Mouse (Mus musculus) limb, embryonic 14.5 days (tissue): Measurements from ENCODE around the gene Eno3. TPM values are rescaled to one million over a fixed set of nuclear protein-coding genes. Genes with fewer than 3 reads are reported as not detected.
A peak's percentile ranks its signal among the peaks of the same experiment; 100 is the strongest.

Experiments
- ATAC-seq: fragments of 200-750 bp; cut with Nextera tagmentation; 2 replicates; pipeline ENCODE4 v1.8.0; 2017; ENCODE audit warnings: low read depth, moderate number of reproducible peaks, moderate TSS enrichment; ENCODE audit not compliant: low FRiP score
- DNase-seq: peaks from one replicate; pipeline ENCODE4 v3.0.0-alpha.2; 2015; ENCODE audit warnings: low spot score
- H3K27ac ChIP-seq: fragments of 300-500 bp; sonication (generic); replicated peaks from 2 replicates; pipeline ENCODE4 v1.5.1; 2014; ENCODE audit warnings: low read depth, mild to moderate bottlenecking, low read length, moderate library complexity, mixed read lengths
- H3K27me3 ChIP-seq: fragments of 300-500 bp; sonication (generic); 2 replicates; pipeline ENCODE4 v1.6.1; 2014; ENCODE audit warnings: low read length, mixed read lengths; ENCODE audit not compliant: control insufficient read depth, insufficient read depth
- H3K36me3 ChIP-seq: fragments of 300-500 bp; sonication (generic); 2 replicates; pipeline ENCODE4 v1.6.1; 2014; ENCODE audit warnings: mild to moderate bottlenecking, low read length, moderate library complexity, mixed read lengths; ENCODE audit not compliant: control insufficient read depth, insufficient read depth
- H3K4me1 ChIP-seq: fragments of 300-500 bp; sonication (generic); 2 replicates; pipeline ENCODE4 v1.6.1; 2014; ENCODE audit warnings: antibody characterized with exemption, low read length, mixed read lengths; ENCODE audit not compliant: control insufficient read depth, insufficient read depth
- H3K4me2 ChIP-seq: fragments of 300-500 bp; sonication (generic); replicated peaks from 2 replicates; pipeline ENCODE4 v1.6.1; 2014; ENCODE audit warnings: low read depth, mild to moderate bottlenecking, low read length, moderate library complexity; ENCODE audit not compliant: severe bottlenecking
- H3K4me3 ChIP-seq: fragments of 300-500 bp; sonication (generic); replicated peaks from 2 replicates; pipeline ENCODE4 v1.5.1; 2014; ENCODE audit warnings: low read length
- H3K9ac ChIP-seq: fragments of 300-500 bp; sonication (generic); 2 replicates; pipeline ENCODE4 v1.6.1; 2014; ENCODE audit warnings: mild to moderate bottlenecking, low read depth, low read length, moderate library complexity; ENCODE audit not compliant: severe bottlenecking
- H3K9me3 ChIP-seq: fragments of 300-500 bp; sonication (generic); 2 replicates; pipeline ENCODE4 v1.6.1; 2016; ENCODE audit warnings: low read length; ENCODE audit not compliant: control insufficient read depth
- POLR2A ChIP-seq: fragments of 200-500 bp; IDR thresholded peaks from 2 replicates; pipeline ENCODE4 v1.8.0; 2012; ENCODE audit warnings: inconsistent platforms, mild to moderate bottlenecking, moderate library complexity, borderline replicate concordance; ENCODE audit not compliant: insufficient read depth, insufficient read length; ENCODE audit errors: extremely low read depth
- WGBS: fragments of 180-500 bp; shearing (Covaris S2); extraction: QIAGEN DNeasy Blood & Tissue Kit; methylation state at CpG from one replicate; pipeline ENCODE4 v1.1.7; 2014; 5-methylcytosine and 5-hydroxymethylcytosine counted together
- microRNA-seq: library from miRNA; unstranded; fragments of <30 nt; microRNA quantifications from one replicate; pipeline ENCODE4, GENCODE M21; 2016
- polyA plus RNA-seq, 2 experiments: library from polyadenylated mRNA; depleted of rRNA in 1 of 2; stranded (reverse) in 1 of 2; unstranded in 1 of 2; fragments of >200 nt; fragmentation: Nextera tagmentation in 1 of 2; extraction: Ambion mirVana in 1 of 2; gene quantifications; 2 replicates each; pipeline versions ENCODE4 v1.2.1 to v1.2.3; 2012 to 2014

Eno3 gene
- polyA plus RNA-seq, 2 experiments = 84.6 to 89.9 TPM

DNA sequence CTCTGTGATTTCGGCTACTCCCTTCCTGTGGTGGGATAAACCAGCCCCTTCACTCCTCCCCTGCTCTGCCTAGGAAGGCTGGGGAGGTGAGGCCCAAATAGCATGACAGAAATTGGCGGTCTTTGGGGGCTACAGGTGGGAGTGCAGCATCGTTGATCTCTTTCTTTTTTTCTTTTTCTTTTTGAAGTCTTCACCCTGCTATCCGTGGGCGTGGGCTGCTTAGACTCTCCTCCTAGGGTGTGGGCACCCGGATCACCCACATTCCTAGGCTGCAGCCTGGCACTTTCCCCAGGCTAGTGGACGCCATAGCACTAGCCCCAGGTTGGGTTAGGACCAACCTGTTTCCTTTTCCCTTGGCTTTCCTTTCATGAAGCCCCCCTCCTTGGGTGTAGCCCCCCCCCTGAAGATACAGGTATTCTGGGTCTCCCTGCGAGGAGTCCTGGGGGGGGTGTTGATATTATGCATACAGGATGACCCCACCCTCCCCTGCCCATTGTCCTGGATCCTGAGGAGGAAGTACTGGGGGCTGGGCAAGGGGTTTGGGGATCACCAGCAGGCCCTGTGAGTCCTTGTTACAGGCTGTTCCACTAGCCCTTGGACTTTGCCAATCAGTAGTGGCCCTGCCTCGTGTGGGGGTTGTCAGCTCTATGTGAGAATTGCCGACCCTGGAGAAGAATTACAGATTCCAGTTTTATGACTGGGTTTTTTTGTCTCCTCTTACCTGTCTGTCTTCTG, 44.4 kb downstream of the Eno3 start:
- peak overlapping the region; percentile 85 for H3K4me2 ChIP-seq
- ATAC-seq = no peak
- H3K4me3 ChIP-seq = peak overlapping the region; percentile 90
- no peak for DNase-seq
- peak overlapping the region; percentile 91 for H3K9ac ChIP-seq
- no peaks in the 10 kb centered on the region for H3K27me3 ChIP-seq
- peaks cover 30% of the 10 kb centered on the region for H3K36me3 ChIP-seq
- no peak for TF ChIP-seq POLR2A
- H3K4me1 ChIP-seq = peaks cover 10% of the 10 kb centered on the region
- no peak overlapping the region for H3K27ac ChIP-seq
- no peaks in the 10 kb centered on the region for H3K9me3 ChIP-seq
- 13% methylated on average over 10 of the region's 10 CpGs for WGBS

DNA sequence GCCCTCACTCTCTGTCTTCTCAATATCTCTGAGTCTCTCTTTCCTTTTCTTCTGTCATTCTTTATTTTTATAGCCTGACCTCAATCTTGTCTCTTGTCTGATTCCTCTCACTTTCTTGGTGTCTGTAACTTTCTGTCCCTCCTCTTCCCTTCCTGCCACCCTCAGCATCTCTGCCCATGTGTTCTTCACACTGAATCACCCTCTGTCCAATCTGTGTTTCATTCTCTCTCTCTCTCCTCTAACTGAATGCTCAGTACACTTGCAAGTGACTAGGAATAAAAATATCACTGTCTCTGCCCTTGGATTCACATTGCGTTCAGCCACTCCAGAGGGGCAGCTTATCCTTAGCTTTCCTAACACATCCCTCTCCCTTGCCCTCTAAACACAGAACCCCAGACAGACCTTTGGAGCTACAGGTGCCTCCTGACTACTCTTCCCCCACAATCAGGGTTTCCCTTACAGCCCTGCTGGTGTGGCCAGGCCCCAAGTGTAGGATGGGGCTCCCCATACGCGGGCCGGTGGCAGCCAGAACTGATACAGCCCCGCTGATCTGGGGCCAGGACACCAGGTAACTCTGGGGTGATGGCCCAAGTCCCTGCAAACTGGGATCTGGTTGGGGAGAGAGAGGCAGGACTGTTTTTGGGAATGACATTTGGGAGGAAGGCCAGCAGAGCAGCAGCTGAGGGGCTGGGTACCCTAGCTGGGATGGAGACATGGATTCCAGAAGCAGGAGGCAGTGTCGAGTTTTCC, 45.2 kb downstream of the Eno3 start:
- H3K27me3 ChIP-seq = no peaks in the 10 kb centered on the region
- WGBS = 78% methylated on average over 6 of the region's 6 CpGs
- H3K9me3 ChIP-seq = no peaks in the 10 kb centered on the region
- H3K4me2 ChIP-seq = peak overlapping the region; percentile 85
- peaks cover 37% of the 10 kb centered on the region for H3K36me3 ChIP-seq
- ATAC-seq (no peak), DNase-seq (no peak)
- H3K4me3 ChIP-seq = no peak overlapping the region
- H3K27ac ChIP-seq = no peak overlapping the region
- peaks cover 10% of the 10 kb centered on the region for H3K4me1 ChIP-seq
- peak overlapping the region; percentile 25; the same call in 1 of the 2 replicates for H3K9ac ChIP-seq
- TF ChIP-seq POLR2A = no peak

DNA sequence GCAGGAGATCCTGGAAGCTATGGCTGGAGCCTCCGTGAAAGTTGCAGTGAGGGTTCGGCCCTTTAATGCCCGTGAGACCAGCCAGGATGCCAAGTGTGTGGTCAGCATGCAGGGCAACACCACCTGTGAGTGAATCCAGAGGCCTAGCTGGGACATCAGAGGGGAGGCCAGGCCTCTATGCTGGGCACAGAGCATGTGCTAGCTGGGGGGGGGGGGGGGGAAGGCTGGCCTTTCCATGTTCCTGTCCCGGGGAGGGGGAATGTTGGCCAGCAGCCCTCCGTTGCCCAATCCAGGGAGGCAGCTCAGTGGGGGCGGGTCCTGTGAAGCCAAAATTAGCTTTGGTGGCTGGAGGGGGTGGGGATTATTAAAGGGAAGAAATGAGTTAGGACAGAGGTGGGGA, 45.8 kb downstream of the Eno3 start:
- Histone ChIP-seq H3K27ac (no peak overlapping the region), H3K27me3 (no peaks in the 10 kb centered on the region), H3K4me2 (no peak overlapping the region; the same call in 1 of the 2 replicates), H3K9me3 (no peaks in the 10 kb centered on the region), H3K9ac (0 out of 2 replicates have a peak overlapping the region, but pooled peaks have one; percentile 7), H3K4me1 (peaks cover 10% of the 10 kb centered on the region), H3K4me3 (no peak overlapping the region), H3K36me3 (peaks cover 44% of the 10 kb centered on the region)
- no peak for TF ChIP-seq POLR2A
- 73% methylated on average over 4 of the region's 6 CpGs for WGBS
- DNase-seq = no peak
- no peak for ATAC-seq

DNA sequence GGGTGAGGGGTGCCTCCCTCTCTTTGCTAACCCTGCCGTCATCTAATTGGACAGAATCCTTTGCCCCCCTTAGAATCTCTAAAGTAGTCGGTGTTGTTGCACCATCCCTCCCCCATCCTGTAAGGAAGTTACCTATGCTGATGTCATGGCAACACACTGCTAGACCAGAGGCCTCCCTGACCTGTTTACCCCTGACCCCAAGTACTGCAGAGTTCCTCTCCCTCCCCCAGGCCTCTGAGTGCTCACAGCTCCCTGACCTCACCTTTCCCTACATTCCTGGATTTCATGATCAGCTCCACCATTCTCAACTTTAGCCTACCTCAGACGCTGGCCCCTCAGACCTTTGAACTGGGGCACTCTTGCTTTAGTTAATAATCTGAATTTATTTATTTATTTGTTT, 49.1 kb downstream of the Eno3 start:
- Histone ChIP-seq H3K27ac (no peak overlapping the region), H3K9ac (no peak overlapping the region), H3K4me3 (no peak overlapping the region), H3K27me3 (no peaks in the 10 kb centered on the region), H3K36me3 (peaks cover 76% of the 10 kb centered on the region), H3K4me1 (peaks cover 8% of the 10 kb centered on the region), H3K4me2 (no peak overlapping the region), H3K9me3 (no peaks in the 10 kb centered on the region)
- no peak for TF ChIP-seq POLR2A
- ATAC-seq = no peak
- DNase-seq = no peak
- WGBS = 84% methylated on average over 3 of the region's 3 CpGs

DNA sequence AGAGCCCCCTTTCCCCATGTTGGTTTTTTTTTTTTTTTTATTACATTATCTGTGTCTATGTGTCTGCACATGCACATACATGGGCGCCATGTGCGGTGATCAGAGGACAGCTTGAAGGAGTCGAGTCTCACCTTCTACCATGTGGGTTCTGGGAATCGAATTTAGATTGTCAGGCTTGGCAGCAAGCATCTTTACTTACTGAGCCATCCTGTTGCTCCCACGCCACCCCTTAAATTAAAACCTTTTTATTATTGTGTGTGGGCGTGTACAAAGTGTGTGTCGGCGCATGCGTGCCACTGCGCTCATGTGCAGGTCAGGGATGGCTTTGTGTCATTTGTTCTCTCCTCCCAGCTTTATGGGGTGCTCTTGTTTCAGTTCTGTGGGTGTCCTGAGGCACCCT, 54.0 kb downstream of the Eno3 start:
- H3K4me1 ChIP-seq = no peaks in the 10 kb centered on the region
- TF ChIP-seq POLR2A = no peak
- no peak for DNase-seq
- H3K4me2 ChIP-seq = no peak overlapping the region
- H3K27ac ChIP-seq = no peak overlapping the region
- no peak overlapping the region for H3K4me3 ChIP-seq
- WGBS = 92% methylated on average over 10 of the region's 10 CpGs
- H3K27me3 ChIP-seq = no peaks in the 10 kb centered on the region
- H3K9ac ChIP-seq = no peak overlapping the region
- ATAC-seq = no peak
- H3K9me3 ChIP-seq = no peaks in the 10 kb centered on the region
- peaks cover 85% of the 10 kb centered on the region for H3K36me3 ChIP-seq

Small RNA genes lying within 50 kb of the gene (microRNA-seq; reads per million reads assigned to microRNA genes)
- not detected for gene Mir6925

Other genes with a start within 250 kb of the Eno3 start
- 37.1 and 45.2 TPM in 2 replicates for gene Pelp1, start 247.2 kb upstream of the Eno3 start, polyA plus RNA-seq (2012; rRNA removed)
- 34.8 and 38.1 TPM in 2 replicates for gene Pelp1, start 247.2 kb upstream of the Eno3 start, polyA plus RNA-seq (2014; fragmentation: Nextera tagmentation; extraction: Ambion mirVana)
- gene Arrb2, start 224.6 kb upstream of the Eno3 start, polyA plus RNA-seq (2012; rRNA removed) = 48.7 and 53.6 TPM in 2 replicates
- 18.5 and 21.5 TPM in 2 replicates for gene Arrb2, start 224.6 kb upstream of the Eno3 start, polyA plus RNA-seq (2014; fragmentation: Nextera tagmentation; extraction: Ambion mirVana)
- 27.6 and 32.4 TPM in 2 replicates for gene Med11, start 205.3 kb upstream of the Eno3 start, polyA plus RNA-seq (2012; rRNA removed)
- 44.8 and 47.4 TPM in 2 replicates for gene Med11, start 205.3 kb upstream of the Eno3 start, polyA plus RNA-seq (2014; fragmentation: Nextera tagmentation; extraction: Ambion mirVana)
- gene Zmynd15, start 197.8 kb upstream of the Eno3 start, polyA plus RNA-seq (2012; rRNA removed) = 1.1 and 1.4 TPM in 2 replicates
- 0.46 and 0.92 TPM in 2 replicates for gene Zmynd15, start 197.8 kb upstream of the Eno3 start, polyA plus RNA-seq (2014; fragmentation: Nextera tagmentation; extraction: Ambion mirVana)
- 4.4 and 5.9 TPM in 2 replicates for gene Cxcl16, start 197.2 kb upstream of the Eno3 start, polyA plus RNA-seq (2012; rRNA removed)
- gene Cxcl16, start 197.2 kb upstream of the Eno3 start, polyA plus RNA-seq (2014; fragmentation: Nextera tagmentation; extraction: Ambion mirVana) = 4.3 and 6.3 TPM in 2 replicates
- gene Tm4sf5, start 152.0 kb upstream of the Eno3 start, polyA plus RNA-seq (2012; rRNA removed) = 0.29 and 0.50 TPM in 2 replicates
- 0.33 and 0.95 TPM in 2 replicates for gene Tm4sf5, start 152.0 kb upstream of the Eno3 start, polyA plus RNA-seq (2014; fragmentation: Nextera tagmentation; extraction: Ambion mirVana)
- 0.14 TPM in 1 of 2 replicates, not detected in the other for gene Vmo1, start 142.6 kb upstream of the Eno3 start, polyA plus RNA-seq (2012; rRNA removed)
- gene Vmo1, start 142.6 kb upstream of the Eno3 start, polyA plus RNA-seq (2014; fragmentation: Nextera tagmentation; extraction: Ambion mirVana) = 0.30 TPM in 1 of 2 replicates, not detected in the other
- gene Gltpd2, start 138.0 kb upstream of the Eno3 start, polyA plus RNA-seq (2012; rRNA removed) = 0.24 and 0.36 TPM in 2 replicates
- gene Gltpd2, start 138.0 kb upstream of the Eno3 start, polyA plus RNA-seq (2014; fragmentation: Nextera tagmentation; extraction: Ambion mirVana) = 0.54 and 0.73 TPM in 2 replicates
- 421 and 423 TPM in 2 replicates for gene Psmb6, start 131.8 kb upstream of the Eno3 start, polyA plus RNA-seq (2012; rRNA removed)
- 755 and 779 TPM in 2 replicates for gene Psmb6, start 131.8 kb upstream of the Eno3 start, polyA plus RNA-seq (2014; fragmentation: Nextera tagmentation; extraction: Ambion mirVana)
- gene Gm40193, start 124.3 kb upstream of the Eno3 start, polyA plus RNA-seq (2012; rRNA removed) = 1.2 TPM in 1 of 2 replicates, not detected in the other
- not detected in 2 replicates for gene Gm40193, start 124.3 kb upstream of the Eno3 start, polyA plus RNA-seq (2014; fragmentation: Nextera tagmentation; extraction: Ambion mirVana)
- gene Pld2, start 117.1 kb upstream of the Eno3 start, polyA plus RNA-seq (2012; rRNA removed) = 18.9 and 22.6 TPM in 2 replicates
- 5.8 and 7.5 TPM in 2 replicates for gene Pld2, start 117.1 kb upstream of the Eno3 start, polyA plus RNA-seq (2014; fragmentation: Nextera tagmentation; extraction: Ambion mirVana)
- gene Mink1, start 94.3 kb upstream of the Eno3 start, polyA plus RNA-seq (2012; rRNA removed) = 91.2 and 114 TPM in 2 replicates
- 19.8 and 23.0 TPM in 2 replicates for gene Mink1, start 94.3 kb upstream of the Eno3 start, polyA plus RNA-seq (2014; fragmentation: Nextera tagmentation; extraction: Ambion mirVana)
- gene 4930544D05Rik, start 41.4 kb upstream of the Eno3 start, polyA plus RNA-seq (2012; rRNA removed) = not detected in 2 replicates
- not detected in 2 replicates for gene 4930544D05Rik, start 41.4 kb upstream of the Eno3 start, polyA plus RNA-seq (2014; fragmentation: Nextera tagmentation; extraction: Ambion mirVana)
- gene Chrne, start 38.0 kb upstream of the Eno3 start, polyA plus RNA-seq (2012; rRNA removed) = 0.13 and 0.20 TPM in 2 replicates
- 0.43 TPM in 1 of 2 replicates, not detected in the other for gene Chrne, start 38.0 kb upstream of the Eno3 start, polyA plus RNA-seq (2014; fragmentation: Nextera tagmentation; extraction: Ambion mirVana)
- gene Gp1ba, start 18.1 kb upstream of the Eno3 start, polyA plus RNA-seq (2012; rRNA removed) = 0.47 and 0.69 TPM in 2 replicates
- 0.48 and 0.56 TPM in 2 replicates for gene Gp1ba, start 18.1 kb upstream of the Eno3 start, polyA plus RNA-seq (2014; fragmentation: Nextera tagmentation; extraction: Ambion mirVana)
- gene Rnf167, start 10.0 kb upstream of the Eno3 start, polyA plus RNA-seq (2012; rRNA removed) = 96.3 and 110 TPM in 2 replicates
- gene Rnf167, start 10.0 kb upstream of the Eno3 start, polyA plus RNA-seq (2014; fragmentation: Nextera tagmentation; extraction: Ambion mirVana) = 109 and 119 TPM in 2 replicates
- gene Slc25a11, start 9.7 kb upstream of the Eno3 start, polyA plus RNA-seq (2012; rRNA removed) = 134 and 150 TPM in 2 replicates
- 159 and 163 TPM in 2 replicates for gene Slc25a11, start 9.7 kb upstream of the Eno3 start, polyA plus RNA-seq (2014; fragmentation: Nextera tagmentation; extraction: Ambion mirVana)
- gene Pfn1, start 2.6 kb upstream of the Eno3 start, polyA plus RNA-seq (2012; rRNA removed) = 946 and 1,024 TPM in 2 replicates
- gene Pfn1, start 2.6 kb upstream of the Eno3 start, polyA plus RNA-seq (2014; fragmentation: Nextera tagmentation; extraction: Ambion mirVana) = 1,646 and 1,675 TPM in 2 replicates
- 63.3 and 93.7 TPM in 2 replicates for gene Spag7, start 12.2 kb downstream of the Eno3 start, polyA plus RNA-seq (2012; rRNA removed)
- 97.0 and 98.1 TPM in 2 replicates for gene Spag7, start 12.2 kb downstream of the Eno3 start, polyA plus RNA-seq (2014; fragmentation: Nextera tagmentation; extraction: Ambion mirVana)
- gene Camta2, start 30.9 kb downstream of the Eno3 start, polyA plus RNA-seq (2012; rRNA removed) = 20.3 and 26.6 TPM in 2 replicates
- 14.4 and 16.6 TPM in 2 replicates for gene Camta2, start 30.9 kb downstream of the Eno3 start, polyA plus RNA-seq (2014; fragmentation: Nextera tagmentation; extraction: Ambion mirVana)
- gene Inca1, start 43.0 kb downstream of the Eno3 start, polyA plus RNA-seq (2012; rRNA removed) = 1.3 TPM in 2 replicates
- 0.81 and 0.93 TPM in 2 replicates for gene Inca1, start 43.0 kb downstream of the Eno3 start, polyA plus RNA-seq (2014; fragmentation: Nextera tagmentation; extraction: Ambion mirVana)
- 41.1 and 45.8 TPM in 2 replicates for gene Kif1c, start 43.3 kb downstream of the Eno3 start, polyA plus RNA-seq (2012; rRNA removed)
- 14.6 and 16.2 TPM in 2 replicates for gene Kif1c, start 43.3 kb downstream of the Eno3 start, polyA plus RNA-seq (2014; fragmentation: Nextera tagmentation; extraction: Ambion mirVana)
- gene Zfp3, start 107.0 kb downstream of the Eno3 start, polyA plus RNA-seq (2012; rRNA removed) = 2.5 and 4.4 TPM in 2 replicates
- 5.9 and 7.3 TPM in 2 replicates for gene Zfp3, start 107.0 kb downstream of the Eno3 start, polyA plus RNA-seq (2014; fragmentation: Nextera tagmentation; extraction: Ambion mirVana)
- 0.05 and 0.13 TPM in 2 replicates for gene Scimp, start 155.4 kb downstream of the Eno3 start, polyA plus RNA-seq (2012; rRNA removed)
- gene Scimp, start 155.4 kb downstream of the Eno3 start, polyA plus RNA-seq (2014; fragmentation: Nextera tagmentation; extraction: Ambion mirVana) = 0.40 and 0.62 TPM in 2 replicates
- gene Rabep1, start 187.6 kb downstream of the Eno3 start, polyA plus RNA-seq (2012; rRNA removed) = 8.3 and 11.0 TPM in 2 replicates
- gene Rabep1, start 187.6 kb downstream of the Eno3 start, polyA plus RNA-seq (2014; fragmentation: Nextera tagmentation; extraction: Ambion mirVana) = 29.5 and 33.3 TPM in 2 replicates